Mouse (Mus musculus) granulocyte monocyte progenitor cell, adult 5-6 weeks (primary cell): ENCODE measurements around the gene Fkbp5. TPM values are rescaled to one million over a fixed set of nuclear protein-coding genes. Genes with fewer than 3 reads are reported as not detected.
A peak's percentile ranks its signal among the peaks of the same experiment; 100 is the strongest.

Experiments
- ATAC-seq: replicated peaks from 2 replicates; pipeline ENCODE4 v1.8.0; 2016; ENCODE audit warnings: mild to moderate bottlenecking, moderate TSS enrichment, inconsistent platforms; ENCODE audit not compliant: poor library complexity, severe bottlenecking
- total RNA-seq, 2 experiments: library from RNA; stranded (forward) in 1 of 2; stranded (reverse) in 1 of 2; fragments of 200-712, 200-1000 nt in 1 of 2; fragments of >200 nt in 1 of 2; fragmentation: Nextera tagmentation in 1 of 2; gene quantifications; 2 replicates each; pipeline ENCODE4 v1.2.3; 2014 to 2017

Fkbp5 gene
- total RNA-seq, 2 experiments from 2014 or later: 40.8 to 49.1 TPM

DNA sequence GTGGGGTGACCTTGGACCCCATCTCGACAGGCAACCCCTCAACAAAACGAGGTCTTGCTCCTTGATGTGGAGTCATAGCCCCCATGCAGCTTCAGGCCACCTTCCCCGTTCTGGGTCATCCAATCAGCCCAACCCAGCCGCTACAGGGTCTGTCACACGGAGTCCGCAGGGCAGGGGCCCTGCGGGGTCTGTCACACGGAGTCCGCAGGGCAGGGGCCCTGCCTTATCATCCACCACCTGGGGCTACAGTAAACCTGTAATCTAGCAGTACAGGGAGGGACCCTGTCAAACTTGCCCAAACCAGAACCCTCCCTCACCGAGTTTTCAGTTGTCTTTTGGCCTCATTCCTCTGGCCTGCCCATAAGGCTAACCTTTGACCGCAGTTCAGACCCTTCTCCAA is 165.3 kb downstream of the Fkbp5 start:
- no peak for ATAC-seq

DNA sequence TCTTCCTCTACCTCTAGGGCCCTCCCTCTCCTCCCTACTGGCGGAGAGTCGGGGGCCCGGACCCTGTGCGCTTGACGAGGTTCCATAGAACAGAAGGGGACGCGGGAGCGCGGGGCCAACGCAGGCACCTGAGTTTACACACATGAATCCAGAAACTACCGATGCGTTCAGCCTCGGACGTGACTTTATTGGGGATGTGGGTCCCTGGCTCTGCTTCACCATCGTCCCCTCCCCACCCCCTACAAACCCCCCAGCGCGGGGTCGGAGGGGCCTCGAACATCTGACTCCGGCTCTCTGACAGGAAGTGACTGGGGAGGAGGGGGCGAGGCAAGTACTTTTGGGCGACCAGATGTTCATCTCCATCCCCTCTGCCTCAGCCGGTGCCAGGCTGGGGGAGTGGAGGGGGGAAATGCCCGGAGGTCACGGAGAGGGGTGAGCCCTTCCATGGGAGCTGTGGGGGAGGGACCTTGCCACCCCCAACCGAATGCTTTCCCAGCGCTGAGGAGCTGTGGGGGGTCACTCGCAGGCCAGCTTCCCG is 165.9 kb downstream of the Fkbp5 start:
- 0 out of 2 replicates have a peak, but pooled peaks have one; percentile 18 for ATAC-seq

DNA sequence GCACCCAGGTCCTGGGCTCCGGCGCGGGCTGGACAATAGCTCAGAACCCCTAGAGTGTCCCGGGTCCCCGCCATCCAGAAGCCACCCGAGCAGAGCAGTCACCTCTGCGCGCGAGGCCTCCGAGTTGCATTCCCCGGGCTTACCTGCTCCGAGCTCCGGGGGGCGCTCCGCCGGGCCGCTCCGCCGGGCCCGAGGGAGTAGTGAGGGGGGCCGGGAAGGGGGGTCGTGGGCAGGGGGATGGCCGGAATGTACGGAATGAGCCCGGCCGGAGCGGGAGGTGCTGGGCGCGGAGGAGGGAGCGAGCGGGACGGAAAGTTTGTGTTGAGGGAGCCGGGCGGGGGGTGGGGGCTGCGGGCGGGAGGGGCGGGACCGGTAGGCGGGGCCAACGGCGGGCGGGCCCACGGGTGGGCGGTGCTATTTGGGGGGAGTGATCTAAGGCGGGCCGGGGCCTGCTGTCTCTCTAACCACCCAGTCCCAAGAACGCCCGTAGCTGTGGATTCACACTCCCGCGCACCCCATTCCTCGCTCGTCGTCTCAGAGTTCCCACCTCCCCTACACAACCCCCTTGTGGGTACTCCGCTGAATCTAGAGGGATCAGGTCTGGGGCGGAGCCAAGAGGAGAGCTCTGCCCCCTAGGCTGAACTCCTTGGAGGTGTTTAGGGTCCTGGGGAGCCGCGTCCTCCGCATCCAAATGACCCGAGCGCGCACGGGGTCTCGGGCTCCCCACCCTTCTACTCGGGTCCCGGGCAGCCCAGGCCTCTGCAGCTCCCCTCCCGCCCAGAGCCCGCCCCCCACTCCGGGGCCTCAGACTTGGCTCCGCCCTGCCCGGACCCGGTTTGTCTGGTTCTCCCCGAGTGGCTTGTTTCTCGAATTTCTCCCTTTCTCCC is 166.6 kb downstream of the Fkbp5 start, which contains the start of gene Tead3:
Gene Tead3, minus strand, starts transcription at position 352 of the 887 bp plus-strand sequence.
- ATAC-seq: peak; percentile 64

DNA sequence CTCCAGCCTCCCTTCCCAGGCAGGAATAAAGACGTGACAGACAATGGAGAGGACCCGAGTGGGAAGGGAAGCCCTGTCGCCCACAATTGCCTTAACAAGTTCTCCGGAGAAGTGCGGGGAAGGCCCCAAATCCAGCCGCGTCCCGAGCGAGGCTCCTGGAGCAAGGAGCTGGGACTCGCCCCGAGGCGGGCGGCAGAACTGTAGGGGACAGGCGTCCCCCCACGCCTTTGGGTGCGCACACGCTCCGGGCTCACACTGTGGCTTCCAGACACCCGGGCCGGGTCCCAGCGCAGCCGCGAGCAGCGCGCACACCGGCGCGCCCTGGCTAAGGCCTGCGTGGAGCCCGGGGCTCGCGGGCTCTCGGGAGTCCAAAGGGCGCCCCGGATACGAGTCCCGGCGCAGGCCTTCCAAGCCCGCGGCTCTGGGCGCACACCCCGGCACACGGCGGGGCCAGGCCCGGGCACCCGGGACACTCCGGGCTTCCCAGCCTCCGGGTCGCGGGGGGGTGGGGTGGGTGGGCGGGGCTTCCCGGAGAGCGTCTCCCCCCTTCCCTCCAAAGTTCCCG is 167.3 kb downstream of the Fkbp5 start:
- ATAC-seq: no peak

DNA sequence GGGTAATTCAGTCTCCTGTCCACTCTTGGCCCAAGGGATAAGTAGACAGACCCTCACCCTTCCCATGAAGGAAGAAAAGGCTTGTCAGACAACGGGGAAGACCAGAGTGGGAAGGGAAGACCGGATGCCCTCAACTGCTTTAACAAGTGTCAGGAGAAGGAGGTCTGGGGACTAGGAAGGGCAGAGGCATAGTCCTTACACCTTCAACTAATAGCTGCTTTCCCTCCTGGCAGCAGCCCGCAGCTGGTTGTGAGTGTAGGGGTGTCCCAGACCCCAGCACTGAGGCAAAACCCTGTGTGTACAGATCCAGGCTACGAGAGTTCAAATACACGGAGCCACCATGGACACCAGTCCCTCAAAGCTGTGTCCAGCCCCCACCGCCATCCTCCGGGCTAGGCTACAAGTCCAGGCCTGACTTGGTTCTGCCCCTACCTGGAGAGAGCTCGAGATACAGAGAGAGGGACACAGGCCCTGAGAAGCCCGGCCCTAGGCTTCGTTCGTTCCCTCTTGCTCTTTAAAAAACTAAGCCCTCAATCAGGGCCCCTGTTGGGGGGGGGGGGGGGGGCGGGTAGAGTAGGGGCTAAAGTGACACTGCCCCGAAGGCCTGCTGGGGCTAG is 168.0 kb downstream of the Fkbp5 start:
- no peak for ATAC-seq

Other genes with a start within 250 kb of the Fkbp5 start
- gene Fance, start 204.0 kb downstream of the Fkbp5 start, total RNA-seq (2014; fragmentation: Nextera tagmentation): 41.7 and 47.9 TPM in 2 replicates
- gene Fance, start 204.0 kb downstream of the Fkbp5 start, total RNA-seq (2017): 15.0 and 16.4 TPM in 2 replicates
- 2,618 and 3,063 TPM in 2 replicates for gene Rpl10a, start 189.1 kb downstream of the Fkbp5 start, total RNA-seq (2014; fragmentation: Nextera tagmentation)
- gene Rpl10a, start 189.1 kb downstream of the Fkbp5 start, total RNA-seq (2017): 785 and 838 TPM in 2 replicates
- gene Tead3, start 166.7 kb downstream of the Fkbp5 start, total RNA-seq (2014; fragmentation: Nextera tagmentation): 3.3 TPM in 1 of 2 replicates, not detected in the other
- gene Tead3, start 166.7 kb downstream of the Fkbp5 start, total RNA-seq (2017): 0.04 TPM in 1 of 2 replicates, not detected in the other
- gene Tulp1, start 152.3 kb downstream of the Fkbp5 start, total RNA-seq (2014; fragmentation: Nextera tagmentation): not detected in 2 replicates
- 0.69 TPM in 1 of 2 replicates, not detected in the other for gene Tulp1, start 152.3 kb downstream of the Fkbp5 start, total RNA-seq (2017)
- gene Armc12, start 13.3 kb upstream of the Fkbp5 start, total RNA-seq (2014; fragmentation: Nextera tagmentation): not detected in 2 replicates
- not detected in 2 replicates for gene Armc12, start 13.3 kb upstream of the Fkbp5 start, total RNA-seq (2017)
- gene Clpsl2, start 31.9 kb upstream of the Fkbp5 start, total RNA-seq (2014; fragmentation: Nextera tagmentation): not detected in 2 replicates
- gene Clpsl2, start 31.9 kb upstream of the Fkbp5 start, total RNA-seq (2017): not detected in 2 replicates
- gene Clps, start 43.2 kb upstream of the Fkbp5 start, total RNA-seq (2014; fragmentation: Nextera tagmentation): not detected in 2 replicates
- not detected in 2 replicates for gene Clps, start 43.2 kb upstream of the Fkbp5 start, total RNA-seq (2017)
- not detected in 2 replicates for gene Lhfpl5, start 58.1 kb upstream of the Fkbp5 start, total RNA-seq (2014; fragmentation: Nextera tagmentation)
- not detected in 2 replicates for gene Lhfpl5, start 58.1 kb upstream of the Fkbp5 start, total RNA-seq (2017)
- gene Srpk1, start 105.2 kb upstream of the Fkbp5 start, total RNA-seq (2014; fragmentation: Nextera tagmentation): 125 and 178 TPM in 2 replicates
- 129 and 150 TPM in 2 replicates for gene Srpk1, start 105.2 kb upstream of the Fkbp5 start, total RNA-seq (2017)
- gene Slc26a8, start 172.7 kb upstream of the Fkbp5 start, total RNA-seq (2014; fragmentation: Nextera tagmentation): 3.8 TPM in 1 of 2 replicates, not detected in the other
- gene Slc26a8, start 172.7 kb upstream of the Fkbp5 start, total RNA-seq (2017): 0.93 and 2.5 TPM in 2 replicates
- 123 and 141 TPM in 2 replicates for gene Mapk14, start 173.8 kb upstream of the Fkbp5 start, total RNA-seq (2014; fragmentation: Nextera tagmentation)
- 101 and 156 TPM in 2 replicates for gene Mapk14, start 173.8 kb upstream of the Fkbp5 start, total RNA-seq (2017)
- 10.5 and 19.9 TPM in 2 replicates for gene AC170998.1, start 208.6 kb upstream of the Fkbp5 start, total RNA-seq (2014; fragmentation: Nextera tagmentation)
- gene AC170998.1, start 208.6 kb upstream of the Fkbp5 start, total RNA-seq (2017): 1.3 and 3.2 TPM in 2 replicates